Mouse (Mus musculus) neural tube, embryonic 13.5 days (tissue): Measurements from ENCODE around the gene Dab1. TPM values are rescaled to one million over a fixed set of nuclear protein-coding genes. Genes with fewer than 3 reads are reported as not detected.

Source experiments
- ATAC-seq: fragments of 200-750 bp; cut with Nextera tagmentation; 2 replicates; pipeline ENCODE4 v1.8.0; 2017; ENCODE audit warnings: low read depth, mild to moderate bottlenecking, moderate TSS enrichment, moderate library complexity
- H3K27ac ChIP-seq: fragments of 300-500 bp; sonication (generic); replicated peaks from 2 replicates; pipeline ENCODE4 v1.5.1; 2015; ENCODE audit warnings: moderate library complexity, mild to moderate bottlenecking, inconsistent platforms
- H3K27me3 ChIP-seq: fragments of 300-500 bp; sonication (generic); 2 replicates; pipeline ENCODE4 v1.6.1; 2015; ENCODE audit warnings: mild to moderate bottlenecking, inconsistent platforms
- H3K36me3 ChIP-seq: fragments of 300-500 bp; sonication (generic); 2 replicates; pipeline ENCODE4 v1.6.1; 2015; ENCODE audit warnings: mild to moderate bottlenecking, inconsistent platforms
- H3K4me1 ChIP-seq: fragments of 300-500 bp; sonication (generic); replicated peaks from 2 replicates; pipeline ENCODE4 v1.6.1; 2015; ENCODE audit warnings: inconsistent platforms
- H3K4me2 ChIP-seq: fragments of 300-500 bp; sonication (generic); 2 replicates; pipeline ENCODE4 v1.6.1; 2015; ENCODE audit warnings: inconsistent platforms, mild to moderate bottlenecking, moderate library complexity
- H3K4me3 ChIP-seq: fragments of 300-500 bp; sonication (generic); 2 replicates; pipeline ENCODE4 v1.5.1; 2015; ENCODE audit warnings: mild to moderate bottlenecking, inconsistent platforms
- H3K9ac ChIP-seq: fragments of 300-500 bp; sonication (generic); 2 replicates; pipeline ENCODE4 v1.6.1; 2015; ENCODE audit warnings: moderate library complexity, mild to moderate bottlenecking, inconsistent platforms
- H3K9me3 ChIP-seq: fragments of 300-500 bp; sonication (generic); 2 replicates; pipeline ENCODE4 v1.6.1; 2016; ENCODE audit warnings: inconsistent platforms
- WGBS: fragments of 180-500 bp; shearing (Covaris S2); methylation state at CpG from one replicate; pipeline ENCODE4 v1.1.7; 2015; 5-methylcytosine and 5-hydroxymethylcytosine counted together
- polyA plus RNA-seq: library from polyadenylated mRNA; unstranded; fragments of >200 nt; fragmentation: Nextera tagmentation; extraction: Ambion mirVana; gene quantifications from 2 replicates; pipeline ENCODE4 v1.2.1, GENCODE M21; 2015

Dab1 gene
- polyA plus RNA-seq, 1 experiment from 2014 or later = 46.6 TPM

- H3K36me3 ChIP-seq = no peaks in the 10 kb centered on the region
- ATAC-seq = no peak
- WGBS = 79% methylated on average over 12 of the region's 12 CpGs
- H3K27ac ChIP-seq = no peak overlapping the region
- peaks cover 13% of the 10 kb centered on the region for H3K4me1 ChIP-seq
- H3K9me3 ChIP-seq = no peaks in the 10 kb centered on the region
- H3K27me3 ChIP-seq = no peaks in the 10 kb centered on the region
- H3K4me2 ChIP-seq = no peak overlapping the region
- H3K4me3 ChIP-seq = no peak overlapping the region
- H3K9ac ChIP-seq = no peak overlapping the region
Observed at GRCm38 (mm10) chr4:104662841-104663614, 1043.9 kb downstream of the Dab1 start.

- Histone ChIP-seq H3K4me2 (no peak overlapping the region), H3K9ac (no peak overlapping the region), H3K9me3 (no peaks in the 10 kb centered on the region), H3K27me3 (no peaks in the 10 kb centered on the region), H3K27ac (no peak overlapping the region), H3K4me1 (peaks cover 13% of the 10 kb centered on the region), H3K4me3 (no peak overlapping the region), H3K36me3 (no peaks in the 10 kb centered on the region)
- no peak for ATAC-seq
Observed at GRCm38 (mm10) chr4:104665553-104665952, 1046.4 kb downstream of the Dab1 start.

DNA sequence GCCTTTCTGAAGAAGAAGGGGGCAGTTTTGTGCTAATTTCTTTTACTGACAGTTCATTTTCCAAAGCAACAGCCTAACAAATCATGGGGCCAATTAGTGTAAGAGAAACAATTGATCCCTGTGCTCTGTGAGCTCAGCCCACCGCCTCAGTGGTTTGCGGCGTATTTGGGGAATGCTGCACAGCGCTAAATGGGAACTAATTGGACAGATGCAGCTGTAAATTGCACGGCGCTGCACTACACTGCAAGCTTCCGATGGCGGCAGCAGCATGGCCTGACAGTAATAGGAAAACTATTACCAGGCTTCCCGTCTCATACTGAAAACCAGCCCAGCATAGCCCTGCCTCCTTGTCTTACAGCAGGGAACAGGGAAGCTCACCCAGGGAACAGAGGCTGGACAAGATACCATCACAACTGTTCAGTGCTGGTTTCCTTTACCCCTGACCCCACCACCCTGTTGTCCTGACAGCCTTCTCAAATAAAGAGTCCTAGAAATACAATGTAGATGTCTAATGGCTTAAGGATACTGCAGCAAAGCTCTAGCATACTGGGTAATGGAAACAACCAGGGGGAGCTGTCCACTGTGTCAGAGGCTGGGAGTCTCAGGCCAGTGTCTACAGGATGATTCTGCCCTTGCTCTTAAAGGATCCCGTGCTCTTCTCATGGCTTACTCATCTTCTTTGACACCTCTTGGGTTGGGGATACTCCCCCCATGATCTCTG, 1047.8 kb downstream of the Dab1 start:
- Histone ChIP-seq H3K4me2 (no peak overlapping the region), H3K9me3 (no peaks in the 10 kb centered on the region), H3K27me3 (no peaks in the 10 kb centered on the region), H3K36me3 (no peaks in the 10 kb centered on the region), H3K4me3 (no peak overlapping the region), H3K9ac (no peak overlapping the region), H3K27ac (no peak overlapping the region), H3K4me1 (peaks cover 13% of the 10 kb centered on the region)
- WGBS = 31% methylated on average over 10 of the region's 10 CpGs
- ATAC-seq = peak; percentile 63

- Histone ChIP-seq H3K4me2 (no peak overlapping the region), H3K4me3 (no peak overlapping the region), H3K9me3 (no peaks in the 10 kb centered on the region), H3K9ac (no peak overlapping the region), H3K36me3 (no peaks in the 10 kb centered on the region), H3K27ac (no peak overlapping the region), H3K4me1 (peaks cover 13% of the 10 kb centered on the region), H3K27me3 (no peaks in the 10 kb centered on the region)
- WGBS = 76% methylated on average over 6 of the region's 6 CpGs
- no peak for ATAC-seq
Observed at GRCm38 (mm10) chr4:104668061-104668460, 1048.9 kb downstream of the Dab1 start.

- H3K9me3 ChIP-seq = no peaks in the 10 kb centered on the region
- no peak overlapping the region for H3K27ac ChIP-seq
- ATAC-seq = no peak
- no peak overlapping the region for H3K9ac ChIP-seq
- H3K4me1 ChIP-seq = peaks cover 13% of the 10 kb centered on the region
- WGBS = 97% methylated on average over 3 of the region's 3 CpGs
- no peaks in the 10 kb centered on the region for H3K27me3 ChIP-seq
- H3K36me3 ChIP-seq = no peaks in the 10 kb centered on the region
- no peak overlapping the region for H3K4me2 ChIP-seq
- H3K4me3 ChIP-seq = no peak overlapping the region
Observed at GRCm38 (mm10) chr4:104669406-104669805, 1050.2 kb downstream of the Dab1 start.

GRCm38 (mm10) chr4:104670741-104671140, 1051.6 kb downstream of the Dab1 start:
- no peaks in the 10 kb centered on the region for H3K27me3 ChIP-seq
- peaks cover 13% of the 10 kb centered on the region for H3K4me1 ChIP-seq
- no peaks in the 10 kb centered on the region for H3K36me3 ChIP-seq
- no peak for ATAC-seq
- no peak overlapping the region for H3K4me2 ChIP-seq
- H3K4me3 ChIP-seq = no peak overlapping the region
- no peak overlapping the region for H3K27ac ChIP-seq
- H3K9ac ChIP-seq = no peak overlapping the region
- H3K9me3 ChIP-seq = no peaks in the 10 kb centered on the region

- no peaks in the 10 kb centered on the region for H3K27me3 ChIP-seq
- no peak overlapping the region for H3K27ac ChIP-seq
- H3K4me1 ChIP-seq = peaks cover 4% of the 10 kb centered on the region
- no peak overlapping the region for H3K4me2 ChIP-seq
- H3K9ac ChIP-seq = no peak overlapping the region
- no peaks in the 10 kb centered on the region for H3K9me3 ChIP-seq
- no peaks in the 10 kb centered on the region for H3K36me3 ChIP-seq
- no peak overlapping the region for H3K4me3 ChIP-seq
- WGBS = 87% methylated on average over 3 of the region's 3 CpGs
- ATAC-seq = no peak
Observed at GRCm38 (mm10) chr4:104673317-104673716, 1054.2 kb downstream of the Dab1 start.

DNA sequence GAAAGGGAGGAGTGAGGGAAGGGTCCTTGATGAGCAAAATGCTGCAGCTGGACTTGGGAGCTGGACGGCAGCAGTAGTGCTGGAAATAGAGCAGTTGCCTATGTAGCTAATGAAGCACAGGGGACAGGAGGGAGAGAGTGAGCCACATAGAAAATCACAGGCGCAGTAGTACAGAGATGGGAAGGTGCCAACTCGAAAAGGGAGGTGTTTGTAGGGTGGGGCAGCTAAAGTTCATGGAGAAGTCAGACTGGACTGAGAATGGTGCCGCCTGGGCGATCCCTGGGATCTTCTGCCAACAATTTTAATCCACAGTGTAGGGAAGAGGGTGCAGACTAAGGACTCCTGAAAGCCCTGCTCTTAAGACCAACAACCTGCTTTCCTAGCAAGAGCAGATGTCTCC, 1055.5 kb downstream of the Dab1 start:
- ATAC-seq = no peak
- Histone ChIP-seq H3K4me1 (peaks cover 10% of the 10 kb centered on the region), H3K4me2 (no peak overlapping the region), H3K36me3 (no peaks in the 10 kb centered on the region), H3K9me3 (no peaks in the 10 kb centered on the region), H3K4me3 (no peak overlapping the region), H3K27me3 (no peaks in the 10 kb centered on the region), H3K9ac (no peak overlapping the region), H3K27ac (no peak overlapping the region)
- WGBS = 96% methylated on average over 5 of the region's 5 CpGs

DNA sequence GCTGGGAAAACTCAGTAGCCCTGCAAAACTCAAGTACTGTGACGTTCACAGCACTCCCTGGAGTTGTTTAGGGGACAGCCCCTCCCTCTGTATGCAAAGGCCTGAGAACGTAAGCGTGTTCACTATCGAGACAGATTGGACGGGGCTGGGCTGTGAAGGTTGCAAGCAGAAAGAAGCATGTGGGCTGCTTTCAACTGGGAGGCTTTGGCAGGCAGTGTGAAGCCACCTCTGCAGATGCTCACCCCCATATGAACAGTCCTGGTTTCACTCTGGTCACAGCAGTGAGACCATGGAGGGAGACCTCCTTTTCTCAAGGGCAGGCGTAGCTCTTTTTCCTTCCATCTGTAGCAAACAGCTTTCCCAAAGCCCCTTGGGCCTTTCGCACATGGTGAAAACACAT, 1059.1 kb downstream of the Dab1 start:
- H3K9me3 ChIP-seq = no peaks in the 10 kb centered on the region
- whole genome bisulfite sequencing = 69% methylated on average over 7 of the region's 7 CpGs
- H3K9ac ChIP-seq = no peak overlapping the region
- H3K4me1 ChIP-seq = peaks cover 10% of the 10 kb centered on the region
- ATAC-seq = 0 out of 2 replicates have a peak, but pooled peaks have one; percentile 15
- H3K27me3 ChIP-seq = no peaks in the 10 kb centered on the region
- no peak overlapping the region for H3K27ac ChIP-seq
- H3K4me2 ChIP-seq = no peak overlapping the region
- H3K4me3 ChIP-seq = no peak overlapping the region
- no peaks in the 10 kb centered on the region for H3K36me3 ChIP-seq

DNA sequence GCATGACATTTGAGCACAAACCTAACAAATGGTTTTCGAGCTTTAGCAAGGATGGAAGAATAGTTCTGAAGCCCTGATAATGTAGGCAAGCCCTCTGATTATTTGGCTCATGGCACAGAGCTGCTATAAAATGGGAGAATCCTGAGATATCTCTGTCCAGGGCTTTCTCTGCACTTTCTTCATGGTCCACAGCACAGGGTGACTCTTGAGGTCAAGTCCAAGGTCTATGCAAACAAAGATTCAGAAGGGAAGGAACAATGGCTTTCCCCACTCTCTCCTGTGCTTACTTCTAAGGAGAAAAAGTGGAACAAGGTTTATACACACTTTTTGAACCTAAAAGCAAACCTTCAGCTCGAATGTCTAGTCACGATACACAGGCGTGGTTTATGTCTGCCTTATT, 1061.3 kb downstream of the Dab1 start:
- ATAC-seq = no peak
- WGBS = 89% methylated on average over 4 of the region's 4 CpGs
- Histone ChIP-seq H3K4me3 (no peak overlapping the region), H3K27ac (no peak overlapping the region), H3K9me3 (no peaks in the 10 kb centered on the region), H3K4me2 (no peak overlapping the region), H3K4me1 (peaks cover 11% of the 10 kb centered on the region), H3K36me3 (no peaks in the 10 kb centered on the region), H3K9ac (no peak overlapping the region), H3K27me3 (no peaks in the 10 kb centered on the region)

DNA sequence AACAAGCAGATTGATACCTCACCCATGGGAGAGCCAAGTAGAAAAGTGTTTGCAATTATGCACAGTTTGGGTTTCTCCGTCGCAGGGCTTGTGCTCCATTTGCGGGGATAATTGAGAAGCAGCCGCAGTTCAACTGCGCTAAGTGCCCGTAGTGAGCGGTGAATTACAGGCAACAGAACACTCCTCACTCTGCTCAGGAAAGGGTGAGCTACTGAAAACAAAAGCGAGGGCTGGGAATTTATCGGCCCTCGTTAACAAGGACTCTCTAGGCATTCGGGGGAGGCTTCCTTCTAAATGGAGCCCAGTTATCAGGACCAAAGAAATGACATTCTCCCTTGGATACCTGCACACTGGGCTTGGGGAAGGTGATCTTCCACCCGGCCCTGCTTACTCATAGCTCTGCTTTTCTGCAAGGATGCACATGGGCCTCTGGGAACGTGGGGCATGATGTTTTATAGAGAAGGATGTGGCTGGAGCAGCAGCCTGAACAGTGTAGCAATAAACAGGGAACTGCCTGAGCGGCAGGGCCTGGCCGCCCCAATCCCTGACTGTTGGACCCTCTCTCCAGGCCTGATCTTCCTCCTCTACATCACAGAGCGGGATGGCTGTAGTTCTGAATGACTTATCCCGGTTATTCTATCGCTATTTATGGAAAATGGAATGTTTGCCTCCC, 1067.1 kb downstream of the Dab1 start:
- Histone ChIP-seq H3K4me2 (peak overlapping the region; percentile 15; the same call in 1 of the 2 replicates), H3K9me3 (no peaks in the 10 kb centered on the region), H3K27ac (peak overlapping the region; percentile 69), H3K36me3 (no peaks in the 10 kb centered on the region), H3K9ac (peak overlapping the region; percentile 31), H3K4me3 (no peak overlapping the region), H3K27me3 (no peaks in the 10 kb centered on the region), H3K4me1 (peaks cover 36% of the 10 kb centered on the region)
- ATAC-seq = no peak
- WGBS = 21% methylated on average over 18 of the region's 18 CpGs

- Histone ChIP-seq H3K27me3 (no peaks in the 10 kb centered on the region), H3K4me2 (no peak overlapping the region), H3K36me3 (no peaks in the 10 kb centered on the region), H3K4me3 (no peak overlapping the region), H3K9me3 (no peaks in the 10 kb centered on the region), H3K9ac (no peak overlapping the region), H3K4me1 (peaks cover 36% of the 10 kb centered on the region), H3K27ac (0 out of 2 replicates have a peak overlapping the region, but pooled peaks have one; percentile 15)
- WGBS = 21% methylated on average over 3 of the region's 3 CpGs
- ATAC-seq = no peak
Observed at GRCm38 (mm10) chr4:104689047-104689446, 1069.9 kb downstream of the Dab1 start.
